Mouse (Mus musculus) kidney, postnatal 4 days (tissue): ENCODE measurements around the gene Gdpd3.

Experiments
- DNase-seq, 2 experiments: peaks; one replicate each; pipeline ENCODE4 v3.0.0; 2021; ENCODE audit warnings: mixed read lengths in 2 of 2

Gdpd3 gene

DNA sequence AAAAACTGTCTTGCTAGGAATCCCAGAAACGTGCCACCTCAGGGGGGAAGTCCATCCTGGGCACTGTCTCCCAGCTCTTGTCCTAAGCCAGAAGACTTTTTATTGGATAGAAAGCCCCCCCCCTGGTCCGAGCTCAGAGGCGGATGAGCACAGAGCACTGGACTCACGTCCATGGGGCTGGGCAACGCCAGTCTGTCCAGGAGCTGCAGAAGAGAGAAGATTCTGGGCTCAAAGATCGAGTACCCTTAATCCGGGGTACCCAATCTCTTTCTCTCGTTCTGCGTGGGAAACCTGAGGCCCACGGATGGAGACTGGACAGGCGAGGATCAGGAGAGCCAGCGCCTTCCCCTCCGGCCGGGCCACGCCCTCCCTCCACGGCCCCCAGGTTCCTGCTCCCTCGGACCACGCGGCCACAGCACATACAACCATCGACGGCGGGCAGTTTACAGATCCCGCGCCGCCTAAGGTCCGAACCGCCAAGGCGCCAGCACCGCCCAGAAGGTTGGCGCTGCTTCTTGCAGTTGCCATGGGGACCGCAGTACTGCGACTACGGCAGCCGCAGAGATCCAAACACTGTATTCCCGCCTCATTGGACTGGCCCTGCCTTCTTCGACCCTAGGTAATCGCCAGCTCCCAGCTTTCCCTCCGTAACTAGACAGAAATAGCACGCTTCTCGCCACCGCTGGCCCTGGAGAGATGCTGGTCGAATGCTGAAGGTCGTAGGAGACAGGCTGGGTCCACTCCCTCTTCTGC is 42.7 kb downstream of the Gdpd3 start:
- DNase-seq: peak; percentile 91 to 93

GRCm38 (mm10) chr7:126809723-126810369 is 43.7 kb downstream of the Gdpd3 start:
- DNase-seq: no peak

- no peak for DNase-seq
Measured at GRCm38 (mm10) chr7:126815726-126816222, 49.6 kb downstream of the Gdpd3 start.

- no peak for DNase-seq
Measured at GRCm38 (mm10) chr7:126816494-126816893, 50.4 kb downstream of the Gdpd3 start.

GRCm38 (mm10) chr7:126817595-126817994 is 51.5 kb downstream of the Gdpd3 start:
- no peak for DNase-seq

DNA sequence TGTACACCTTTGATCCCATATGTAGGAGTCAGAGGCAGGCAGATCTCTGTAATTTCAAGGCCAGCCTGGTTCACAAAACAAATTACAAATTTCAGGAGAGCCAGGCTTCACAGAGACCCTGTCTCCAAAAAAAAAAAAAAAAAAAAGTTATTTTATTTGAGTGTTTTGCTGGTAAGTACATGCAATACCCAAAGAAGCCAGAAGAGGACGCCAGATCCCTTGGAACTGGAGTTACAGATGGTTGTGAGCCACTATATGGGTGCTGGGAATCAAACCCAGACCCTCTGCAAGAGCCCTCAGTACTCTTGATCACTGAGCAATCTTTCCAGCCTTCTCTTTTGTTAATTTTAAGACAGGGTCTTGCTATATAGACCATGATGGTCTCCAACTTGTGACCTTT is 52.7 kb downstream of the Gdpd3 start:
- no peak for DNase-seq

- DNase-seq: peak; percentile 88
Measured at GRCm38 (mm10) chr7:126821835-126822511, 55.8 kb downstream of the Gdpd3 start.

DNA sequence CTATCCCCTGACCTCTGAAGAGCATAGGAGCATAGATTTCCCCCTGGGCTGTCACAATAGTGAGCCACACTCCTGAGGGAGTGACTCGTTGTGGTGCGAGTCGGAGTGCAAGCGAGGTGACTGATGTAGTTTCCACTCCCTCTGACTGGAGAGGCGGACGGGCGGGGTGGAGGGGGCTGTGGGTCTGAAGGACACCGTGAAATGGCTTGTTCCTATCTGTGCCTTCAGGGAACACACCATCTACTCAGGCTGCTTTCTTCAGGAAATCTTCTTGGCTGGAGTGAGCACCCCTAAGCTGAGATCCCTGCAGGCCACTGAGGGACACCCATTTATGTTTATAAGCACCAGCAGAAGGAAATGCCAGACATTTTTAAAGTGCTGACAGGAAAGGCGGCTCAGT is 56.6 kb downstream of the Gdpd3 start:
- no peak for DNase-seq

DNA sequence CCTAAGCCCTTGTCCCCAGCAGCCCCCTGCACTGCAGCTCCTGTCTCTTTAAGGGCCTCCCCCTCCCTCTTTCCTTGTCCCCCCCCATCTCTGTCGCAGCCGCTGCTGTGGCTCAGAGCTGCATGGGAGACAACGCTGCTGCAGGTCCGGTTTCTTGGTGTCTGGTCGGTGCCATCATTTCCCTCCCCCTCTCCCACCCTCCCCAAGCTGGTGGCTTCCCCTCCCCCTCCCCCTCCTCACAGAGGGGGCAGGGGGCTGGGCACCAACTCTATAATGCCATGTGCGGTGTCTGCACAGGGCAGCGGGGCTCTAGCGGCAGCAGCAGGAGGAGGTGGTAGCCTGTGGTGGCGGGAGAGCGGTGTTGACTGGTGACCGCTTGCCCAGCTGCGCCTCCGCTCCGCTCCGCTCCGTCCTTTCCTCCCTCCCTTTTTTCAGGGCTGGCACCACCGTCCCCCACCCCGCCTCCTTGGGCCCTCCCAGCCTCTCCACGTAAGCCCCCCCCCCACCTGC is 57.1 kb downstream of the Gdpd3 start:
- DNase-seq: peak in 1 of 2 experiments; percentile 33

GRCm38 (mm10) chr7:126823940-126824339 is 57.8 kb downstream of the Gdpd3 start:
- DNase-seq: no peak
